Mouse (Mus musculus): ENCODE measurements around the gene Ptpn14.

DNA sequence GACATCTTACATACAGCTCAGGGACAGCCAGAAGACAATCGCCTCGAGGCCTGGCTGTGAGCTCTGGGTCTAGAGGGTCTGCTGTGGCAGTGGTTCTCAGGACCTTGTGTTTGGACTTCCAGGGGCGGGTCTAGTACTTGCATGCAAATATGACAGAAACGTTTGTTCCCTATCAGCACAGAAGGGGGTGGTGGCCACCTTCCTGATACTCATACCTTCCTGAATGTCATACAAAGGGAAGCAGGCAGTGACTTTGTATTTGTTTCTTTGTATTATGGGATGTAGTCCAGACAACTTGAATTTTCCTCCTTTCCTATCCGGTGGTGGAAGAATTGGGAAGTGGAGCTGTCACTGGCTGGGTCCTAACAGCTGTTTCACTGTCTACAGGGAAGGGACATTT is 36.2 kb downstream of the Ptpn14 start:
- TF ChIP-seq CTCF (IDR thresholded peaks at IDR 0.05; ENCODE audit: control insufficient read depth, insufficient read depth, low read length) = no peak
- no peak for TF ChIP-seq POLR2A (IDR thresholded peaks at IDR 0.05; ENCODE audit: borderline replicate concordance, control insufficient read depth, low read depth, low read length)
